Comparison of ENCODE assay signal across 12 mouse cellular contexts in the genomic region with DNA sequence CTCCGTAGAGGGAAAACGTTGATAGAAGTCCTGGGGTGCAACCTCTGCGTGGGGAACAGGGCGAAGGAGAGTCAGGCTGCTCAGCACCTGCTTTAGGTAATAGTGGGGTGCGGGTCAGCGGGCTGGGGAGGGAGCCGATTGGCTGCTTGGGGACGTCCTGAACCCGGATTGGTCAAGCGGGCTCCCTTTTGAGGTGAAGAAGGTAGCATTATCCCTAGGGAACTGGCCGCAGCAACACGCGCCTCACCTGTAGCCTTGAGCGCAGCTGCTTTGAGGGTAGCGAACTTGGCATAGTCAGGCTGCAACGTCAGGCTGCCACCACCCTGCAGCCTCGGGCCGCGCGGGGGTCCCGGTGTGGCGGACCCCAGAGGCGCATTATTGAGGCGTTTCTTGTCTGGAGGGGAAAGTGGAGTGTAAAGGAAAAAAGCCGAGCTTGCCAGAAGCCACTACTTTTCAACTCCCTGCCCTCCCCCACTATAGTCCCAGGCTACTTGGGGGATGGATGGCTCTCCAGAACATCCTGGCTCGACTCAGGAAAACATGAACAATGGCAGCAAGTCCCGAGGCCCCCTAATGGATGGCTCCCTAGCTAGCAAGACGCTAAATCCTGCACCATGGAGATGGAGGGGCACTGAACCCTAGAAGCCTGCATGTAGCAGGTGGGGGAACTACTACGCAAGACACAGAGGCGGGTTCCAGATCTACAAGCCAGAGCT. TPM values are rescaled to one million over a fixed set of nuclear protein-coding genes. Genes with fewer than 3 reads are reported as not detected.
A peak's percentile ranks its signal among the peaks of the same experiment; 100 is the strongest.
DNase-seq lines count a peak whose midpoint lies in the region; ATAC-seq and TF ChIP-seq lines count a peak whose summit lies in the region.
"Had no signal": no experiment of that assay in that cellular context is flagged by ENCODE, and none has a peak within 500 bp of the region (broad histone marks: within the 10 kb centered on the region; RNA-seq: fewer than 3 reads in every experiment).

No protein-coding gene starts in this region.

- peak overlapping the region in 1 of 2 experiments; percentile 6; a peak in 2 of 4 replicates for H3K4me3 ChIP-seq in heart, embryonic 14.5 days (ENCODE audit: control insufficient read depth in 1 of 2, insufficient read depth in 1 of 2, low read depth in 1 of 2, low read length in 2 of 2)
- no peak overlapping the region for H3K4me3 ChIP-seq in heart, adult 2 months
- peak overlapping the region; percentile 51 to 54 for H3K4me3 ChIP-seq in ES-E14 (ENCODE audit: insufficient read depth in 1 of 2, low read depth in 1 of 2, low read length in 2 of 2, poor library complexity in 1 of 2, severe bottlenecking in 1 of 2)
- peak overlapping the region; percentile 9; the same call in 1 of the 2 replicates for H3K4me3 ChIP-seq in embryonic facial prominence, embryonic 13.5 days
- H3K4me3 ChIP-seq in midbrain, embryonic 15.5 days = peak overlapping the region; percentile 2; the same call in 1 of the 2 replicates
- H3K4me3 ChIP-seq: left cerebral cortex, adult 2 months; lung, embryonic 15.5 days had no signal

- H3K9me3 ChIP-seq in heart, embryonic 14.5 days (ENCODE audit: control insufficient read depth, low read length) = no peaks in the 10 kb centered on the region
- no peaks in the 10 kb centered on the region for H3K9me3 ChIP-seq in ES-E14 (ENCODE audit: control insufficient read depth, insufficient read depth, low read depth, low read length)
- no peaks in the 10 kb centered on the region for H3K9me3 ChIP-seq in embryonic facial prominence, embryonic 13.5 days
- H3K9me3 ChIP-seq in midbrain, embryonic 15.5 days = no peaks in the 10 kb centered on the region
- H3K9me3 ChIP-seq: lung, embryonic 15.5 days had no signal

- DNase-seq in heart, adult 2 months = no peak
- no peak for DNase-seq in ES-E14 (ENCODE audit: low read depth, low spot score)
- DNase-seq in left cerebral cortex, postnatal 25 days (ENCODE audit: low spot score in 2 of 2) = no peak
- no peak for DNase-seq in right cerebral cortex, postnatal 14 days
- DNase-seq: gastrocnemius, postnatal 14 days; kidney, adult 8-10 months; right cerebral cortex, postnatal 25 days had no signal

- TF ChIP-seq POLR2A in heart, adult 2 months (IDR thresholded peaks at IDR 0.05; ENCODE audit: insufficient read depth, low read depth, low read length) = no peak

- no peak for ATAC-seq in heart, embryonic 14.5 days (ENCODE audit: insufficient number of reproducible peaks, insufficient read depth, low FRiP score, low read depth)
- no peak for ATAC-seq in embryonic facial prominence, embryonic 13.5 days (ENCODE audit: insufficient number of reproducible peaks, insufficient read depth, low FRiP score, low TSS enrichment, low read depth)
- no peak for ATAC-seq in midbrain, embryonic 15.5 days (replicated peaks)

- peaks cover 85% of the 10 kb centered on the region for H3K27me3 ChIP-seq in heart, embryonic 14.5 days (ENCODE audit: control insufficient read depth, insufficient read depth, low read length)
- H3K27me3 ChIP-seq in heart, adult 2 months (ENCODE audit: control insufficient read depth, insufficient read depth, low read length) = peaks cover 10% of the 10 kb centered on the region
- H3K27me3 ChIP-seq in embryonic facial prominence, embryonic 13.5 days = peaks cover 88% of the 10 kb centered on the region
- peaks cover 57% of the 10 kb centered on the region for H3K27me3 ChIP-seq in midbrain, embryonic 15.5 days (replicated peaks)

- H3K9ac ChIP-seq in heart, embryonic 14.5 days (ENCODE audit: low read length) = 0 out of 2 replicates have a peak overlapping the region, but pooled peaks have one; percentile 25
- no peak overlapping the region for H3K9ac ChIP-seq in heart, adult 2 months (ENCODE audit: low read depth, low read length)
- peak overlapping the region; percentile 39 for H3K9ac ChIP-seq in ES-E14 (ENCODE audit: insufficient read depth, low read depth, low read length, poor library complexity, severe bottlenecking)
- H3K9ac ChIP-seq in embryonic facial prominence, embryonic 13.5 days = no peak overlapping the region
- no peak overlapping the region for H3K9ac ChIP-seq in midbrain, embryonic 15.5 days
- H3K9ac ChIP-seq: lung, embryonic 15.5 days had no signal

- H3K4me2 ChIP-seq in heart, embryonic 14.5 days (ENCODE audit: low read length) = peak overlapping the region; percentile 40
- H3K4me2 ChIP-seq in embryonic facial prominence, embryonic 13.5 days = no peak overlapping the region
- peak overlapping the region; percentile 19 for H3K4me2 ChIP-seq in midbrain, embryonic 15.5 days
- H3K4me2 ChIP-seq: lung, embryonic 15.5 days had no signal

- H3K27ac ChIP-seq in heart, embryonic 14.5 days (replicated peaks in 1 of 2; ENCODE audit: control insufficient read depth in 1 of 2, insufficient read depth in 1 of 2, low read depth in 2 of 2, low read length in 2 of 2) = no peak overlapping the region
- no peak overlapping the region for H3K27ac ChIP-seq in heart, adult 2 months
- H3K27ac ChIP-seq in ES-E14 (ENCODE audit: insufficient read depth, low read depth, low read length, poor library complexity, severe bottlenecking) = no peak overlapping the region
- no peak overlapping the region for H3K27ac ChIP-seq in embryonic facial prominence, embryonic 13.5 days
- no peak overlapping the region for H3K27ac ChIP-seq in midbrain, embryonic 15.5 days
- H3K27ac ChIP-seq: left cerebral cortex, adult 2 months; lung, embryonic 15.5 days had no signal

- intact Hi-C loops in heart, adult 2 months (cut with DNase I) = no loop called here
- intact Hi-C loops in left cerebral cortex, postnatal 25 days (cut with DNase I) = no loop called here

- no peaks in the 10 kb centered on the region for H3K79me2 ChIP-seq in heart, adult 2 months (replicated peaks; ENCODE audit: control insufficient read depth, insufficient read depth, low read length)

- H3K36me3 ChIP-seq in heart, embryonic 14.5 days (ENCODE audit: control insufficient read depth, insufficient read depth, low read length) = peaks cover 29% of the 10 kb centered on the region
- no peaks in the 10 kb centered on the region for H3K36me3 ChIP-seq in heart, adult 2 months (ENCODE audit: control insufficient read depth, insufficient read depth, low read length)
- H3K36me3 ChIP-seq in ES-E14 (ENCODE audit: control insufficient read depth, insufficient read depth, low read length, poor library complexity, severe bottlenecking) = peaks cover 23% of the 10 kb centered on the region
- peaks cover 36% of the 10 kb centered on the region for H3K36me3 ChIP-seq in embryonic facial prominence, embryonic 13.5 days
- H3K36me3 ChIP-seq in midbrain, embryonic 15.5 days (replicated peaks) = peaks cover 15% of the 10 kb centered on the region

- no peak for TF ChIP-seq EP300 in heart, adult 2 months (IDR thresholded peaks at IDR 0.05; ENCODE audit: insufficient read depth, low read depth, low read length)

- 15% methylated on average over 30 of the region's 30 CpGs for WGBS in heart, embryonic 14.5 days
- 32% methylated on average over 30 of the region's 30 CpGs for WGBS in heart, adult 2 months
- 16% methylated on average over 30 of the region's 30 CpGs for WGBS in embryonic facial prominence, embryonic 13.5 days
- 14% methylated on average over 30 of the region's 30 CpGs for WGBS in midbrain, embryonic 15.5 days

- TF ChIP-seq CTCF in heart, adult 2 months (IDR thresholded peaks at IDR 0.05) = no peak

- peaks cover 17 to 34% of the 10 kb centered on the region in 2 experiments for H3K4me1 ChIP-seq in heart, embryonic 14.5 days (ENCODE audit: control insufficient read depth in 2 of 2, insufficient read depth in 2 of 2, low read length in 2 of 2)
- H3K4me1 ChIP-seq in heart, adult 2 months (ENCODE audit: control insufficient read depth, insufficient read depth, low read length) = peaks cover 7% of the 10 kb centered on the region
- H3K4me1 ChIP-seq in ES-E14 (ENCODE audit: control insufficient read depth in 2 of 2, insufficient read depth in 2 of 2, low read length in 2 of 2, poor library complexity in 1 of 2) = peaks cover 2 to 19% of the 10 kb centered on the region in 2 experiments; a peak in 3 of 4 replicates
- peaks cover 39% of the 10 kb centered on the region for H3K4me1 ChIP-seq in embryonic facial prominence, embryonic 13.5 days
- peaks cover 35% of the 10 kb centered on the region for H3K4me1 ChIP-seq in midbrain, embryonic 15.5 days

- in situ Hi-C loops in ES-E14 (cut with MboI; ENCODE audit: low sequenced_read_pairs in 2 of 2, unreplicated experiment in 2 of 2) = no loop called here

RNA-seq across cellular contexts. Expression of gene Shisa8, which starts 5.0 kb away (rescaled TPM):
- 0.22 and 0.42 TPM in 2 replicates for polyA plus RNA-seq in heart, embryonic 14.5 days (2014; fragmentation: Nextera tagmentation; extraction: Ambion mirVana)
- under 1 TPM; 0.13 to 0.23 TPM for total RNA-seq in heart, adult 2 months (2021)
- polyA plus RNA-seq in heart, adult 2 months (2012; rRNA removed) = 0.15 and 0.21 TPM in 2 replicates
- total RNA-seq in ES-E14 (2012; rRNA removed) = 4.1 and 4.3 TPM in 2 replicates
- 0.18 and 0.50 TPM in 2 replicates for polyA plus RNA-seq in embryonic facial prominence, embryonic 13.5 days (2015; fragmentation: Nextera tagmentation; extraction: Ambion mirVana)
- 1.1 and 1.5 TPM in 2 replicates for polyA plus RNA-seq in midbrain, embryonic 15.5 days (2015; fragmentation: Nextera tagmentation; extraction: Ambion mirVana)
- total RNA-seq in left cerebral cortex, postnatal 25 days (2021) = 1 to 10 TPM; 2.3 to 4.2 TPM

RNA-seq across cellular contexts. Expression of gene Tnfrsf13c, which starts 16.5 kb away (rescaled TPM):
- polyA plus RNA-seq in heart, embryonic 14.5 days (2014; fragmentation: Nextera tagmentation; extraction: Ambion mirVana) = 0.11 and 0.16 TPM in 2 replicates
- total RNA-seq in heart, adult 2 months (2021) = under 1 TPM; 0.16 to 0.18 TPM
- 0.44 and 0.86 TPM in 2 replicates for polyA plus RNA-seq in heart, adult 2 months (2012; rRNA removed)
- total RNA-seq in ES-E14 (2012; rRNA removed) = 1.7 and 2.3 TPM in 2 replicates
- 0.17 TPM in 1 of 2 replicates, not detected in the other for polyA plus RNA-seq in embryonic facial prominence, embryonic 13.5 days (2015; fragmentation: Nextera tagmentation; extraction: Ambion mirVana)
- 0.08 and 0.26 TPM in 2 replicates for polyA plus RNA-seq in midbrain, embryonic 15.5 days (2015; fragmentation: Nextera tagmentation; extraction: Ambion mirVana)
- under 1 TPM; 0.41 TPM for total RNA-seq in left cerebral cortex, postnatal 25 days (2021)
- total RNA-seq: gastrocnemius, postnatal 14 days had no signal

RNA-seq across cellular contexts. Expression of gene Cenpm, which starts 36.9 kb away (rescaled TPM):
- 67.7 and 73.0 TPM in 2 replicates for polyA plus RNA-seq in heart, embryonic 14.5 days (2014; fragmentation: Nextera tagmentation; extraction: Ambion mirVana)
- under 1 TPM; 0.39 to 0.42 TPM for total RNA-seq in heart, adult 2 months (2021)
- polyA plus RNA-seq in heart, adult 2 months (2012; rRNA removed) = 0.76 and 1.7 TPM in 2 replicates
- 58.2 and 80.0 TPM in 2 replicates for total RNA-seq in ES-E14 (2012; rRNA removed)
- 61.7 and 72.7 TPM in 2 replicates for polyA plus RNA-seq in embryonic facial prominence, embryonic 13.5 days (2015; fragmentation: Nextera tagmentation; extraction: Ambion mirVana)
- 10.7 and 13.6 TPM in 2 replicates for polyA plus RNA-seq in midbrain, embryonic 15.5 days (2015; fragmentation: Nextera tagmentation; extraction: Ambion mirVana)
- total RNA-seq in left cerebral cortex, postnatal 25 days (2021) = 1 to 10 TPM; 3.5 to 3.9 TPM

RNA-seq across cellular contexts. Expression of gene 1500009C09Rik, which starts 44.5 kb away (rescaled TPM):
- not detected in 2 replicates for polyA plus RNA-seq in heart, embryonic 14.5 days (2014; fragmentation: Nextera tagmentation; extraction: Ambion mirVana)
- total RNA-seq in heart, adult 2 months (2021) = not detected
- 0.08 TPM in 1 of 2 replicates, not detected in the other for polyA plus RNA-seq in heart, adult 2 months (2012; rRNA removed)
- total RNA-seq in ES-E14 (2012; rRNA removed) = 1.0 and 1.2 TPM in 2 replicates
- polyA plus RNA-seq in embryonic facial prominence, embryonic 13.5 days (2015; fragmentation: Nextera tagmentation; extraction: Ambion mirVana) = 0.17 TPM in 1 of 2 replicates, not detected in the other
- polyA plus RNA-seq in midbrain, embryonic 15.5 days (2015; fragmentation: Nextera tagmentation; extraction: Ambion mirVana) = 22.6 and 24.0 TPM in 2 replicates
- 100 to 1,000 TPM in 1 of 2 experiments, 10 to 100 TPM in 1; 99.5 to 102 TPM for total RNA-seq in left cerebral cortex, postnatal 25 days (2021)
- total RNA-seq: gastrocnemius, postnatal 14 days had no signal
- polyA plus RNA-seq: lung, embryonic 15.5 days had no signal

Comparison
In these comparisons a context has a peak if more than half of its experiments do, and no peak if none do; other contexts are left out.
1. H3K9ac ChIP-seq: peak in heart, embryonic 14.5 days (single experiment) and ES-E14 (single experiment); none in heart, adult 2 months (single experiment), embryonic facial prominence, embryonic 13.5 days (single experiment) and midbrain, embryonic 15.5 days (single experiment).